Mouse (Mus musculus): ENCODE results near the gene Enkd1. TPM values are rescaled to one million over a fixed set of nuclear protein-coding genes. Genes with fewer than 3 reads are reported as not detected.

Enkd1 gene
- polyA plus RNA-seq, 1 experiment from 2014 or later: 17.3 TPM

DNA sequence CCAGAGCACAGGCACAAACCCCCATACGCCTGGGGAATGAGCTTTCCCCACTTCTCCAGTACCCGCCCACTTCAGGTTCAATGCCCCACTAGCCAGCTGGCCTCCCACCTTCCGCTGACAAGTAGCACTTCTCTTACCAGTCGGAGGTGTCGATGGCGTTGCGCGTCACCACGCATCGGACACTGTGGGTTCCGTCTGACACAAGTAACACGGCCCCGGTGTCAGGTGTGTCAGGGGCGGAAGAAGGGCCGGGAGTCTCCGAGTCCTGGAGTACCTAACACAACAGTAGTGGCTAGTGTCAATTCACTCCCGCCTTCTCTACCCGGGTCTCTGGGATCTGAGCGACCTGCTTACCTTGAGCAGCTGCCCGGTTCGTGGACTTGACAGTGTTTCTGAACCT, 7.4 kb downstream of the Enkd1 start:
- WGBS: under 1% methylated on average over 21 of the region's 21 CpGs
- Histone ChIP-seq H3K9ac (peak overlapping the region; percentile 48), H3K27ac (peak overlapping the region; percentile 93; the same call in 1 of the 2 replicates), H3K9me3 (no peaks in the 10 kb centered on the region), H3K4me2 (replicated peaks) (peak overlapping the region; percentile 93), H3K27me3 (replicated peaks) (no peaks in the 10 kb centered on the region), H3K36me3 (peaks cover 15% of the 10 kb centered on the region; the same call in 1 of the 2 replicates), H3K4me1 (replicated peaks) (peaks cover 14% of the 10 kb centered on the region), H3K4me3 (replicated peaks) (peak overlapping the region; percentile 64)
- peak; percentile 68 for ATAC-seq

DNA sequence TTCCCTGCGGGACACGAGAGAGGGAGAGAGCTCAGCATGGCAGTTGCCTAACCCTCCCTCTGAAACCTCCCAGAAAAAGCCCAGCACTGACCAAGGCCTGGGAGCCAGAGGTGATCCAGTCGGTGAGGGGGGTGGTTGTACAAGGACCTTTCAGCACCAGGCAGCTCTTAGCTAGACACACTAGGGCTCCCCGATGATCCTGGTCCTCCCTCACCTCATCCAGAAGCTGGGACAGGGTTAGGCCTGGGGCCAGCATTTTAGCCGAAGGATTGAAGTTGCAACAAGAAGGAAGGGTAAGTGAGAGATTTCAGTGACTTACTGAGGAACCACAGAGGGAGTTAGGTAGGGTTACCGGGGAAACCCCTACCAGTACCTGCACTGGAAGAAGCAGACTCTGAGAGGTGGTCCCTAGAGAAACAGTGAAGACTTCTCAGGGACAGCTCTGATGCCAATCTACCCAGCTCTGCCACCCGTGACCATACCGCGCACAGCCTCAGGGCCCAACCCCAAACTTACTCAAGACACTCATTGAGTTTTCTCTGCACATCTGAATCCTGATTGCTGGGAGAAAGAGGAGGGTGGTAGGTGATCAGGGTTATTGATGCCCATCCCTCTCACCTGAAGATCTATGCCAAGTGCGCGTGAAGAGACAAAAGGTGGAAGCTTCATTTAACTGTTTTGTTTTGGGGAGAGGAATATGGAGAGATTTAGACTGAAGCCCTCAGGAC, 8.4 kb downstream of the Enkd1 start:
- 91% methylated on average over 11 of the region's 11 CpGs for WGBS
- peak overlapping the region; percentile 48; the same call in 1 of the 2 replicates for H3K9ac ChIP-seq
- peaks cover 15% of the 10 kb centered on the region; the same call in 1 of the 2 replicates for H3K36me3 ChIP-seq
- H3K4me2 ChIP-seq (replicated peaks): peak overlapping the region; percentile 93
- H3K9me3 ChIP-seq: no peaks in the 10 kb centered on the region
- peaks cover 14% of the 10 kb centered on the region for H3K4me1 ChIP-seq (replicated peaks)
- no peak overlapping the region for H3K27ac ChIP-seq
- H3K27me3 ChIP-seq (replicated peaks): 0 out of 2 replicates have a peak, but pooled peaks cover 2% of the 10 kb centered on the region
- no peak for ATAC-seq
- peak overlapping the region; percentile 64 for H3K4me3 ChIP-seq (replicated peaks)

DNA sequence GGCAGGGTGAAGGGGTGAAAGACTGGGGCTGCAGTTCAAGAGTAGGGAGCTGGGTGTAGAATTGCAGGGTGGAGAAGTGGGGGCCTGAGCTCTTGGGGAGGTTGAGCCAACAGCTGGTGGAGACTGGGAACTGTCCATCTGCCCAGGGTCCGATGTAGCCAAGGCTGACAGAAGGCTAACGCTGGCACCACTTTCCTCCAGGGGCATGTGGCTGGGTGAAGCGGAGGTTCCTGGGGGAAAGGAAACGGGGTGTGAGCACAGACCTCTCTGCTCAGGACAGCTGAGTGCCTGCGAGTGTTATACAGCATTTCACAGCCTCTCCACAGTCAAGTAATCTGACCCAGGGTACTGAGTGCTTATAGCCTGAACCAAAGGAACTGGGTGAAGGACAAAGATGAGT, 9.3 kb downstream of the Enkd1 start:
- ATAC-seq: no peak
- WGBS: 98% methylated on average over 5 of the region's 5 CpGs
- Histone ChIP-seq H3K9me3 (no peaks in the 10 kb centered on the region), H3K4me2 (replicated peaks) (no peak overlapping the region), H3K4me3 (replicated peaks) (no peak overlapping the region), H3K27ac (no peak overlapping the region), H3K27me3 (replicated peaks) (0 out of 2 replicates have a peak, but pooled peaks cover 4% of the 10 kb centered on the region), H3K4me1 (replicated peaks) (peaks cover 23% of the 10 kb centered on the region), H3K36me3 (peaks cover 9% of the 10 kb centered on the region; the same call in 1 of the 2 replicates), H3K9ac (no peak overlapping the region)

DNA sequence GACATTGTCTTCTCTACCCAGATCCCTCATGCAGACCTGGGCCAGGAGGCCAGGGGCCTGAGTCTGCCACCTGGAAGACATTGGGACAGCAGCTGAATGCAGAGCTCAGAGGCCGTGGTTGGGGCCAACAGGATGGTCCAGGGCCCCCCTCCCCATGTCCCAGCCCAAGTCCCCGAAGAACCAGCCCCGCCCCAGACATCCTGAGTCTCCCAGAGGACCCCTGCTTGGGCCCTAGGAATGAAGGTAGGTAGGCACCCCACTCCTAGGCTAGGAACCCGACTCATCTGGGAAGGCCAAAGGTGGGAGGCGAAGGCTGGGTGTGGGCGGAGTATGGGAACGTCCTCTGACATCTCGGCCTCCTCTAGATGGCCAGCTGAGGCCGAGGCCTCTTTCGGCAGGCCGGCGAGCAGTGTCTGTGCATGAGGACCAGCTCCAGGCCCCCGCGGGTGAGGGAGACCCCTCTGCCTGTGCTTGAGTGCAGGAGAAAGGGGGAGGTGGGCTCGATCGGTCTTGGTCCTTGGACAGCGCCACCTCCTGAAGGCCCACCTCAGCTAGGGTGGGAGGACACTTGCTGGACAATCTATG, 10.7 kb downstream of the Enkd1 start:
- no peak overlapping the region for H3K27ac ChIP-seq
- H3K4me2 ChIP-seq (replicated peaks): no peak overlapping the region
- H3K27me3 ChIP-seq (replicated peaks): 0 out of 2 replicates have a peak, but pooled peaks cover 4% of the 10 kb centered on the region
- H3K4me1 ChIP-seq (replicated peaks): peaks cover 26% of the 10 kb centered on the region
- no peak overlapping the region for H3K9ac ChIP-seq
- H3K4me3 ChIP-seq (replicated peaks): no peak overlapping the region
- whole genome bisulfite sequencing: 92% methylated on average over 17 of the region's 17 CpGs
- ATAC-seq: no peak
- peaks cover 5% of the 10 kb centered on the region; the same call in 1 of the 2 replicates for H3K36me3 ChIP-seq
- no peaks in the 10 kb centered on the region for H3K9me3 ChIP-seq

DNA sequence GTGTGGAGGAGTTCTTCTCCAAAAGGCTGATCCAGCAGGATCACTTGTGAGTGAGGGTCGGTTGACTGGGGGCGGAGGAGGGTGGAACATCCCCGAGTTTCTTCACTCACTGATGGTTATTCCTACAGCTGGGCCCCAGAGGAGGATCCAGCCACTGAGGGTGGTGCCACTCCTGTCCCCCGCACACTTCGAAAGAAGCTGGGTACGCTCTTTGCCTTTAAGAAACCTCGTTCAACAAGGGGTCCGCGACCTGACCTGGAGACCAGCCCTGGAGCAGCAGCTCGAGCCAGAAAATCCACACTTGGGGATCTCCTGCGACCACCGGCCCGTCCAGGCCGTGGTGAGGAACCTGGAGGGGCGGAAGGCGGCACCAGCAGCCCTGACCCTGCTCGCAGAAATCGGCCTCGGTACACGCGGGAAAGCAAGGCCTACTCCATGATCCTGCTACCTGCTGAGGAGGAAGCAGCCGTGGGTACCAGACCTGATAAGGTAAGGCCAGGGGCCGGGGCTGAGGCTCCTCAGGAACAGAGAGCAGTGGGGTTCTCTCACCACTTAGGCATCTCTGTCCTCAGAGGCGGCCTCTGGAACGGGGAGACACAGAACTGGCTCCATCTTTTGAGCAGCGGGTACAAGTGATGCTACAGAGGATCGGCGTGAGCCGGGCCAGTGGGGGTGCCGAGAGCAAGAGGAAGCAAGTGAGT, 12.8 kb downstream of the Enkd1 start:
- Histone ChIP-seq H3K9ac (no peak overlapping the region), H3K36me3 (peaks cover 5% of the 10 kb centered on the region; the same call in 1 of the 2 replicates), H3K4me3 (replicated peaks) (no peak overlapping the region), H3K27ac (no peak overlapping the region), H3K4me2 (replicated peaks) (no peak overlapping the region), H3K4me1 (replicated peaks) (peaks cover 18% of the 10 kb centered on the region), H3K27me3 (replicated peaks) (0 out of 2 replicates have a peak, but pooled peaks cover 4% of the 10 kb centered on the region), H3K9me3 (no peaks in the 10 kb centered on the region)
- ATAC-seq: no peak
- WGBS: 81% methylated on average over 30 of the region's 30 CpGs

DNA sequence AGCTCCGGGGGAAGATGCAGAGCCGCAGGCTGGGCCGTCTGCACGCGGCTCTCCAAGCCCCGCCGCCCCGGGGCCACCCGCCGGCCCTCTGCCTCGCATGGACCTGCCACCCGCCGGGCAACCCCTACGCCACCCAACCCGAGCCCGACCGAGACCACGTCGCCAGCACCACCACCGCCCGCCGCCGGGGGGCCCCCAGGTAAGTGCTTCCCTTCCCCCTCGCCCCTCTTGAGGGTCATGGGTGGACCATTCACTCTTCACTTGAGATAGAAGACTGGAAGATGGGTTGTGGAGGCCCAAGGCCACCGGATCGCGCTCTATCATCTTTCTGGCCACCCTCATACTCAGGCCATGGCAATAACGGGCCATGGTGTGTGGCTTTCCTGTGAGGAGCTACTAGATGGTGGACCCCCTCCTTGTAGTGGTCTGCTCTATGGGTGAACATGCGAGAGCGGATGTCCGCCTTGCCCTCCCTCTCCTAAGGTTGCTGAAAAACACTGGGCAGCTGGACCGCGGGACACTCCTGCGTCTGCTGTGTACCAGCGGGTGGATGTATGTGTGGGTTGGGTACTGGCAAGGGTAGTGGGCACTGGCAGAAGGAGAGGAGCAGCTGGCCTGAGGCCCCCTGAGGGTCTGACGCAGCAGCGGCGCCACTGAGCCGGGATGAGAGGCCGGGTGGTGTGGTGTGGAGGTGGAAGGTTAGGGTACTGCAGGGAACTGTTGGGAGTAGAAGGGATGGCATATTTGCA, 13.8 kb downstream of the Enkd1 start:
- H3K4me3 ChIP-seq (replicated peaks): peak overlapping the region; percentile 45
- H3K4me1 ChIP-seq (replicated peaks): peaks cover 12% of the 10 kb centered on the region
- 12% methylated on average over 28 of the region's 40 CpGs for WGBS
- peak overlapping the region; percentile 98 for H3K4me2 ChIP-seq (replicated peaks)
- no peaks in the 10 kb centered on the region for H3K9me3 ChIP-seq
- ATAC-seq: peak; percentile 42
- peaks cover 5% of the 10 kb centered on the region; the same call in 1 of the 2 replicates for H3K36me3 ChIP-seq
- H3K27me3 ChIP-seq (replicated peaks): 0 out of 2 replicates have a peak, but pooled peaks cover 4% of the 10 kb centered on the region
- peak overlapping the region; percentile 54 for H3K9ac ChIP-seq
- no peak overlapping the region for H3K27ac ChIP-seq

DNA sequence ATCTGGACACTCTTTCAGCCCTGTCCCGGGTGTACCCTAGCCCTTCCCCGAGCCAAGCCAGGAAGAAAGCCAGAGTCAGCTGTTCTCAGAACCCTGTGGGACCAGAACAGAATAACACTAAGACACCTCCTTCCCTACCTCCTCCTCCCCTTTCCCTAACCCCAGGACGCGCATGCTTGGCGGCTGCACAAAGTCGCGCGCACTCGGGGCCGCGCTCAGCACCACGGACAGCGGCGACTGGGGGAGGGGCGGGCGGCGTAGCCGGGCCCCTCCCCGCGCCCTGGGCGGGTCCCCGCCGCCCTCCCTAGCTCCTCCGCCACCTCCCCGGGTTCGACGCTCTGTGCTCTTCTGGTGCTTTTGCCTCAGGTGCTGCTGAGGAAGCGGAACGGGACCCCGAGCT, 14.4 kb downstream of the Enkd1 start:
- Histone ChIP-seq H3K36me3 (peaks cover 5% of the 10 kb centered on the region; the same call in 1 of the 2 replicates), H3K9me3 (no peaks in the 10 kb centered on the region), H3K4me1 (replicated peaks) (peaks cover 13% of the 10 kb centered on the region), H3K27ac (no peak overlapping the region), H3K27me3 (replicated peaks) (0 out of 2 replicates have a peak, but pooled peaks cover 4% of the 10 kb centered on the region), H3K4me3 (replicated peaks) (peak overlapping the region; percentile 45), H3K4me2 (replicated peaks) (peak overlapping the region; percentile 98), H3K9ac (peak overlapping the region; percentile 54)
- WGBS: 4% methylated on average over 30 of the region's 30 CpGs
- peak; percentile 70 for ATAC-seq

DNA sequence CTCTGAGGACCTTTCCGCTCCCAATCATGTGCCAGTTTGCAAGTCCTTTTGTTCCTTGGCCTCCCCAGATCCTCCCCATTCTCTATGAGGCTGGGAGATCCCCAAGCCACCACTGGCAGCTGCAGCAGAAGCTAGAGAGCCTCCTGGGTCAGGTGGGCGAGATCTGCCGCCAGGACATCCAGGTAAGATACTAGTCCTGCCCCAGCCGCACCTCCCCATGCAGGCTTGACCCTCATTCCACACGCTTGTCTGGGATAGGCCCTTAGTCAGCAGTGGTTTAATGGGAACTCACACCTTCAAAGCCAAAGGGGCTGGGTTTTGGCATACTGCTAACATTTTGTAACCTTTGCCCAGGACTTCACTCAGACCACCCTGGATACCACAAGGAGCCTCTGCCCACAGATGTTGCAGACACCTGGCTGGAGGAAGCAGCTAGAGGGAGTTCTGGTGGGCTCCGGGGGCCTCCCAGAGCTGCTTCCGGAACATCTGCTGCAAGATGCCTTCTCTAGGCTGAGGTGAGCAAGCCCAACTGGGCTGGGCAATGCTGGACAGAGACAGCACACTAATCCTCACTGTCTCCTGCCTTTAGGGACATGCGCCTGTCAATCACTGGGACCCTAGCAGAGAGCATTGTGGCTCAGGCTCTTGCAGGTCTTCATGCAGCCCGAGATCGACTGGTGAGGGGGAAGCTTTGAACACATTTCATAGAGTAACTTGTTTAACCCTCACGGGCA, 15.4 kb downstream of the Enkd1 start:
- WGBS: 90% methylated on average over 11 of the region's 11 CpGs
- no peak overlapping the region for H3K4me3 ChIP-seq (replicated peaks)
- ATAC-seq: no peak
- 0 out of 2 replicates have a peak, but pooled peaks cover 4% of the 10 kb centered on the region for H3K27me3 ChIP-seq (replicated peaks)
- no peaks in the 10 kb centered on the region for H3K9me3 ChIP-seq
- H3K27ac ChIP-seq: no peak overlapping the region
- no peak overlapping the region for H3K4me2 ChIP-seq (replicated peaks)
- no peak overlapping the region for H3K9ac ChIP-seq
- H3K36me3 ChIP-seq: peaks cover 5% of the 10 kb centered on the region; the same call in 1 of the 2 replicates
- peaks cover 16% of the 10 kb centered on the region for H3K4me1 ChIP-seq (replicated peaks)

DNA sequence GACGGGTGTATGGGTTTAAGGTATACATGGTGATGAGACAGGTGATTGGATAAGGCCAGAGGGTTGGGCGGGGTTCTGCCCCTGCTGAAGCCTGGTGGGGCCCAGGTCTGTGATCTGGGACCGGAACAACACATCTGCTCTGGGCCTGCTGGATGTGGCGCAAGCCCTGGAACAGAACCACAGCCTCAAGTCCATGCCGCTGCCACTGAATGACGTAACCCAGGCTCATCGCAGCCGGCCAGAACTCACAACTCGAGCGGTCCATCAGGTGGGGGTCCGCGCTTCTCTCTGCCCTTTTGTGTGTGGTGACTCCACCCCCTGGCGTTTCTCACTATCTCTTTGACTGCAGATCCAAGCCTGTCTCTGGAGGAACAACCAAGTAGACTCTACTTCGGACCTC, 17.0 kb downstream of the Enkd1 start:
- H3K4me1 ChIP-seq (replicated peaks): peaks cover 18% of the 10 kb centered on the region
- H3K36me3 ChIP-seq: no peaks in the 10 kb centered on the region
- H3K9me3 ChIP-seq: no peaks in the 10 kb centered on the region
- no peak overlapping the region for H3K4me2 ChIP-seq (replicated peaks)
- no peak for ATAC-seq
- H3K27ac ChIP-seq: no peak overlapping the region
- 0 out of 2 replicates have a peak, but pooled peaks cover 4% of the 10 kb centered on the region for H3K27me3 ChIP-seq (replicated peaks)
- no peak overlapping the region for H3K9ac ChIP-seq
- 67% methylated on average over 14 of the region's 14 CpGs for WGBS
- H3K4me3 ChIP-seq (replicated peaks): no peak overlapping the region

DNA sequence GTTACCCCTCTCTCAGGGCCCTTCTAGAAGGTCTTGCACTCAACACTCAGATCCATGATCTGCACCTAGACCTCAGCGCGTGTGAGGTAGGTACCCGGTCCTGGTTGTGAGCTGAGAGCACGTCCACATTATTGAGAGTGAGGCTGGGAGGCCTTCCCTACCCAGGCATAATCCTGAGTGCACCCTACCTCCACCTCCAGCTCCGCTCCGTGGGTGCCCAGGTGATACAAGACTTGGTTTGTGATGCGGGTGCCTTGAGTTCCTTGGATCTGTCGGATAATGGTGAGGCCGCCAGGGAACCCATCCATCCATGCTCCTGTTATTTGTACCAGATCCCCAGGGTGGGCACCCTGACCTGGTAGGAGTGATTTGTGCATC, 18.0 kb downstream of the Enkd1 start:
- Histone ChIP-seq H3K9ac (no peak overlapping the region), H3K4me2 (replicated peaks) (no peak overlapping the region), H3K27ac (no peak overlapping the region), H3K9me3 (no peaks in the 10 kb centered on the region), H3K27me3 (replicated peaks) (0 out of 2 replicates have a peak, but pooled peaks cover 4% of the 10 kb centered on the region), H3K4me3 (replicated peaks) (no peak overlapping the region), H3K4me1 (replicated peaks) (peaks cover 21% of the 10 kb centered on the region), H3K36me3 (no peaks in the 10 kb centered on the region)
- no peak for ATAC-seq
- WGBS: 86% methylated on average over 9 of the region's 9 CpGs
